Mouse (Mus musculus) embryo, embryonic 10 days (tissue): ENCODE data around the gene Shbg.

Source experiments
- DNase-seq: peaks from one replicate; pipeline ENCODE4 v3.0.0-alpha.2; 2015; ENCODE audit warnings: low spot score

The Shbg gene

DNA sequence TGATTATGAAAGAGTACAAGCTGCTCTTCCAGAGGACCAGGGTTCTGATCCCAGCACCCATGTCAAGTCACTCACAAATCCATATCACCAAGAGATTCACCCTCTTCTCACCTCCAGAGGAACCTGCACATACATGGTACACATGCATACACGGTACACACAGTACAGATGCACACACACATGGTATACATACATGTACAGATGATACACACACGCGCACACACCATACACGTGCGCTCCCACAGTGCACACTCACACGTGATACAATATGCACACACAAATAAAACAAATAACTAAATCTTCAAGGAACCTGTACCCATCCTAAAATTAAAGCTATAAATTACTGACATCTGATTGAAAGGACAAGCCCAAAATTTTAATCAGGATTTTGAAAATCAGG, 22.9 kb downstream of the Shbg start:
- DNase-seq = no peak

DNA sequence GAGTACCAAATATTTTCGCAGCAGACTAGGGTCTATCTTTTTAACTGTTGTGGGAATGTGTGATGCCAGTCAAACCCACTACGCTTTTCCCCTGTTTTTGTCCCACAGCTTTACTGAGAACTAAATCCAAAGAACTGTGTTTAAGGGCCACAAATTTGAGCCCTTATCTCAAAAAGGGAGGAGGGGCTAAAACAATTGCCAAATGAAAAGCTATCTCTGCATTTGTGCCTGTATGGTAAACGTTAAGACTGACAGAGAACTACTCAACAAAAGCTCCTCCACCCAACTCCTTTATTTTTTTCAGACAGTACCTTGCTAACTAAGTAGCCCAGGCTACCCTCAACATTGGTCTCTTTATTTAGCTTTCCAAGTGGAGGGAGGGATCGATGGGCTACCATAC, 24.9 kb downstream of the Shbg start:
- DNase-seq = no peak

DNA sequence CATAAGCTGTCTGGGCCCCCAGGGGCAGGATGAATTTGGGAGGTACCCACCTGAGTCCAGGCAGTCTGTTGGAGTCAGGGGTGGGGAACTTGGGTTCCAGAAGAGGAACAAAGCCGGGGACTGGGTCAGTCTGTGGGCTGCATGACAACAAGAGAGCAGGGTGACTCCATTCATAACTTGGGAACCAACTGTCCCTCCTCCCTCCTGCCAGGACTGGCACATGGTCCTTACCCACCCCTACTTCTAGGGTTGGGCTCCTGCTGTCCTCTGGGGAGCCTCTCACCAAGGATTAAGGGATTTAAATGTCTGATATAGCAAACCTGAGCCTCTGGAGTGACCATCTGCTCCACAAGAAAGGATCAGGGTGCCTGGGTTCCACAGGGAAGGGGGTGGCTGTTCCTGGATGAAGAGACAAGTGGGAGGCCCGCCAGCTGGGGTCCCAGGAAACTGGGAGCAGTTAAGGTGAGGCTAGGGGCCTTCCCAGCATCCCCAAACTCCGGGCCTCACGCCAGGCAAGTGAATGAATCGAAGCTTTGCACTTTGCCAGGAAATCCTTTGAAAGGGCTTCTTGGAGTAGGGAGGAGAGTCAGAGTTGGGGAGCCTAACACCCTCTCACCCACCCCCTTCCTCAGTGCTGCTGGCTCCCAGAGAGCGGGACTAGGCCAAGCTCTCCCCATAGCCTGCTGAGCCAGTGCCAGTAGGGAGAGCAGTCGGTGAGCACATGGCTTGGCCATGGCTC, 25.6 kb downstream of the Shbg start:
- DNase-seq = no peak

DNA sequence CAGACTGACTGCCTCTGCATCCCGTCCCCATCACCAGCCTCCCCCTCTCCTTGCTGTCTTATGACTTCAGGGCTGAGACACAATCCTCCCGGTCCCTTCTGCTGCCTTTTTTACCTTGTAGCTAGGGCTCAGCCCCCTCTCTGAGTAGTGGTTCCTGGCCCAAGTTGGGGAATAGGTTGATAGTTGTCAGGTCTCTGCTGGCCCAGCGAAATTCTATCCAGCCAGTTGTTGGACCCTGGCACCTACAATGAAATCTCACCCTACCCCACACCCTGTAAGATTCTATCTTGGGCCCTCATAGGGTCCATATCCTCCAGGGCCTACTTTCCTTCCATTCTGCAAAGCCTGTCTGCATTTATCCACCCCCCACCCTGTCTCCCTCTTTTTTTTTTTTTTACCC, 26.3 kb downstream of the Shbg start:
- no peak for DNase-seq

DNA sequence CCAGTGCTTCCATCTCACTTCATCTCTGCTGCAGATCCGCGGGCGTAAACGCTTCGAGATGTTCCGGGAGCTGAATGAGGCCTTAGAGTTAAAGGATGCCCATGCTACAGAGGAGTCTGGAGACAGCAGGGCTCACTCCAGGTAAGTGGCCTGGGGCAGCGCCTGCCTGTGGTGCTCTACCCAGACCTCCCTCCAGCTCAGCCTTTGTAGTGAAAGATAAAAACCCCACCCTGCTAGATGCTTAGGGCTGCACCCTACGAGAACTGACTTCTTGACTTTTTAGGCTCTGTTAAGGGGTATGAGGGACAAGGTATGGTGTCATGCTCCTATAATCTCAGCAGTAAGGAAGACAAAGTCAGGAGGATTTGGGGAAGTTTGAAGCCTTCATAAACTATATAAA, 27.1 kb downstream of the Shbg start:
- DNase-seq = no peak

DNA sequence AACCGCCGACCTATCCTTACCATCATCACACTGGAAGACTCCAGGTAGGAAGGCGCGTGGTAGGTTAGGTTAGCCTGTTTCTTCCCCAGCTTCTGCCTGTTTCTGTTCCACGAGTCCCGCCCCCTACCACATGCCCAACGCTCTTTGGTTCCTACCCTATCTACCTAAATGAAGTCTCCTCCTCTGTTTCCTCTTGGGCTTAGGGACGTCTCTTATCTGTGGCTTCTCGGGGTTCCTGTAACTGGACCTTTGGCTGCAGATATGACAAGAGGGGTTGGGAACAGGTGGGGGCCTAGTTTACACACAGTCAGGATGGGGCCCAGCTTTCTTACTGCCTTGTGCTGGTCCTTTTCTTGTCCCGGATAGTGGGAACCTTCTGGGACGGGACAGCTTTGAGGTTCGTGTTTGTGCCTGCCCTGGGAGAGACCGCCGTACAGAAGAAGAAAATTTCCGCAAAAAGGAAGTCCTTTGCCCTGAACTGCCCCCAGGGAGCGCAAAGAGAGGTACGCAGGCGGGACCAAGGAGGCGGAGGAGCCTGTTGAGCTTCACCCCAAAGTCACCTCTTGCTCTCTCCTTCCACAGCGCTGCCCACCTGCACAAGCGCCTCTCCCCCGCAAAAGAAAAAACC, 28.4 kb downstream of the Shbg start:
- DNase-seq = no peak

DNA sequence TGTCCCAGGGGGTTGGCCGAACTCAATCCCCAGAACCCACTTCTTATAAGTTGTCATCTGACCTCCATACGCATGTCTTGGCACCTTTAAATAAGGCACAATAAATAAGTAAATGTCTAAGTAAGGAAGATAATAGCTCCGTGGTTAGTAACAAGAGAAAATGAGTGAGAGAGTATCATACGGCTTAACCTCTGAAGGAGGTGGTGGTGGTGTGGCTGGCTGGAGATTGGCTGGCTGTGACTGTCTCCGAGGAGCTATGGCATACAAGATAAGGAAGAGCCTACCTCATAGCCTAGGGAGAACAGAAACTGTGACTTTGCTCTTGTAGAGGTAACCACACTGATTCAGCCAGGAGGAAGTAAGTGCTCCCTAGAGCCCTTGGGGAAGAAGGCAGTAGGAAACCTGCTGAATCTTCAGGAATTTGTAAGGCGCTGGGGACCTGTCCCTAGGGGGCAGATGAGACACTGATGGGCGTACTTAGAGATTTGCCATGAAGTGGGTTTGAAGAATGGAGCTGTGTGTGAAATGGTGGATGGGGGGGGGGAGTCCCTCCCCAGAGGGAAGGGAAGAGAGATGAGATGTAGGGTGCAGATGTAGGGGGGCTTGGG, 31.9 kb downstream of the Shbg start:
- no peak for DNase-seq

DNA sequence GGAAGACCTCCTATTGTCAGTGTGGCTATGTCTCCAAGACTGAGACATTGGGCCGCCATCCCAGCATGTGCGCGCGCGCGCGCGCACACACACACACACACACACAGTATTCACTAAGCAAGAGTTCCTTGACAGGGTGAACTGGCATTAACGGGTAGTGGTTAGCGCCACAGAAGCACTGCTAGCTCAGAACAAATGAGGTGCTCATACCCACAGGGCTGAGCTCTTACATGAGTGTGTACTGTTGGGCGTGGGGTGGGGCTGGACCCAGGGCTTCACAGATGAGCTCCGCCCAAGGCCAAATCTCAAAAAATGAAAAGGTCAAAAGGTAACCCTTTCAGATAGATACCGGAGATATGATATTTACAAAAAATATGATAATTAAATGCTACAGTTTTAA, 32.8 kb downstream of the Shbg start:
- no peak for DNase-seq

GRCm38 (mm10) chr11:69584008-69584407, 33.7 kb downstream of the Shbg start:
- no peak for DNase-seq

DNA sequence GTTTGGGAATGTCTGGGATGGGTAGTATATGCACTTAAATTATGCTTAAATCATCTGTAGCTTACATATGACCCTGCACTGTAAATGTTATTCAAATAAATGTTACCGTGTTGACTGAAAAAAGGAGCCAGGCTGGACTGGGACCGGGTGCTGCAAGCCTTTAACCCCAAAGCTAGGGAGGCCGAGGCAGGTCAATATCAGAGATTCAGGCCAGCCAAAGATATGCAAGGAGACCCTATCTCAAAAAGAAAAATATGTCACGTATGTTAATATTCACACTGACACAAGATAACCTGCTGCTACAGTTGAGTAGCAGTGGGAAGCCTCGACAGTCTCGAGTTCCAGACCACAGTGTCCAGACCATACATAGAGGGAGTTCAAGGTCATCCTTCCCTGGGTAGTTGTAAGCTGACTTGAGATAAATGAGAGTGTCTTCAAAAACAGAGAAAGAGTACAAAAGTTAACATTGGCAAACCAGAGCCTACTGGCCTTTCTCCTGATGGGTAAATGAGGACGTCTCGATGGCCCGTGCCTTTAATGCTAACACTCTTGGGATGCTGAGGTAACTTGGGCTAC, 35.4 kb downstream of the Shbg start:
- DNase-seq = no peak

DNA sequence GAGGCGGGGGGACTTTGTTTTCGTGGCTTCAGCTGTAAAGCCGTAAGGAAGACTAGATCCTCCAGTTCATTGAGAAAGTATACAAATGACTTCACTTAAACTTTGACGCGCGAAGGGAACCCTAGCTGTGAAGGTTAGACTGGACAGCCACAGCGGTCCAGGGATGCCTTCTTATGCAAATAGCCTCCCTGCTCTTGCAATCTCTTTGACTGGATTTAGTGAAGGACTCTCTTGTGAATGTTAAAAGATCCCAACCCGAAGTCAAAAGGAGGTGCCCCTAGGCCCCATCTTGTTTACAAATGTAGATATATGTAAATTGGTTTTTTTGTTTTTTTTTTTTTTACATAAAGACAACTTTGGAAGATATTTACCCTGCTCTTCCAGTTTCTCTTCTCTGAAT, 35.9 kb downstream of the Shbg start:
- peak; percentile 51 for DNase-seq

DNA sequence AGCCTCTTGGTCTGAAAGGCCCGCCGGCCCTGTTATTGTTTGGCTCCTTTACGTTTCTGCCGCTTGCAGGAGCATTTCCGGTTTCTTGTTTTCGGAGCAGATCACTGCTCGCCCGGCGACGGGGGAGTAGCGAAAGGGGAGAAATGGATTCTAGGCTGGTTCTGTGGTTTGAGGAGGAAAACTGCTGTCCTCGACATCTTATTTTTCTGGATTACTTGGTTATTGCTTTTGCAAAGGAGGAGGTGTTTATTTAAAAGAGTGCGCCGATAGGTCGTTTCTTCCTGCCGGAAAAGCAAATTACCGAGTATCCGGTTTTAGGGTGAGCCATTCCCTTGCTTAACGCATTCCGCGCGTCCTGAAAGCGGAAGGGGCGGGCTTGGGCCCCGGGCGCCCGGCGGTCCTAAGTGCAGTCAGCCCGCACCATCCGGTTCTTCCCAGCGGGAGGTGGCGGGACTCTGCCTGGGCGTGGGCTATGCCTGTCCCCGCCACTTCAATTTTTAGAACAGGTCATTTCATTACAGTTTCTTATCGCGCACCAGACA, 36.5 kb downstream of the Shbg start:
- DNase-seq = peak; percentile 95

GRCm38 (mm10) chr11:69580572-69581146, 37.0 kb downstream of the Shbg start:
- no peak for DNase-seq

DNA sequence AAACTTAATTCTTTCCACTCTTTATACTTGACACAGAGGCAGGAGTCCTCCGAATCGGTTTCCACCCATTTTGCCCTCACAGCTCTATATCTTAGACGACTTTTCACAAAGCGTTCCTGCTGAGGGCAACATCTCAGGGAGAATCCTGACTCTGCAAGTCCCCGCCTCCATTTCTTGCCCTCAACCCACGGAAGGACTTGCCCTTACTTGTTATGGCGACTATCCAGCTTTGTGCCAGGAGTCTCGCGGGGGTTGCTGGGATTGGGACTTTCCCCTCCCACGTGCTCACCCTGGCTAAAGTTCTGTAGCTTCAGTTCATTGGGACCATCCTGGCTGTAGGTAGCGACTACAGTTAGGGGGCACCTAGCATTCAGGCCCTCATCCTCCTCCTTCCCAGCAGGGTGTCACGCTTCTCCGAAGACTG, 37.6 kb downstream of the Shbg start, which contains the start of the genes Wrap53 and Trp53:
TSS of gene Wrap53 (minus strand) at position 165 of the 424 bp plus-strand sequence.
TSS of gene Trp53 (plus strand) at position 269 of the 424 bp plus-strand sequence.
- DNase-seq = peak; percentile 96

- peak; percentile 98 for DNase-seq
Observed at GRCm38 (mm10) chr11:69579128-69580017, 38.3 kb downstream of the Shbg start.

GRCm38 (mm10) chr11:69578301-69578700, 39.4 kb downstream of the Shbg start:
- no peak for DNase-seq

GRCm38 (mm10) chr11:69576307-69576706, 41.4 kb downstream of the Shbg start:
- DNase-seq = no peak

GRCm38 (mm10) chr11:69575220-69575619, 42.5 kb downstream of the Shbg start:
- DNase-seq = peak; percentile 77

DNA sequence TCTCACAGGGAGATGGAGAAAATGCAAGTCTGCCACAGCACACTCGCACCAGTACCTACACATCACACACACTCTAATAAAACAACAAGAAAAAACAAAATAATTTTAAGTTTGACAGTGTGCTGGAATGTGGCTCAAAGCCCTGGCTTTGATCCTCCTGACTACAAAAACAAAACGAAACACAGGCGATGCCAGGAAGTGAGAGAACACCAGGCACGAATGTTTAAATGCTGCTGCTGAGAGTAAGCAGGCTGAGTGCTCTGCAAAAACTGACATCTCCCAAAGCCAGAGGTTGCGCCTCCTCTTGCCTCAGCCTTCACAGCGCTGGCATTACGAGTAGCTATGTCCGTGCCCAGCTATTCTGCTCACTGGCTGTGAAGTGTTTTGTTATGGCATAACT, 52.6 kb downstream of the Shbg start:
- DNase-seq = no peak
